Mouse (Mus musculus) frontal cortex, postnatal 36 days (tissue): Measurements from ENCODE around the gene Gm3187.
"Not testable (repeated sequence)": the region's sequence is repeated elsewhere in the genome, so short reads cannot be mapped to it uniquely, and the experiment has no call there.

Experiments used
- DNase-seq, 2 experiments: peaks; one replicate each; pipeline ENCODE4 v3.0.0; 2022; ENCODE audit warnings: low spot score in 2 of 2

Gm3187 gene

GRCm38 (mm10) chr14:5483907-5484306 lies at the start of gene Gm3187:
Gene Gm3187 (plus strand): TSS chr14:5484207.
- DNase-seq, result not testable (repeated sequence)

GRCm38 (mm10) chr14:5455367-5455766 lies 28.6 kb upstream of the Gm3187 start, which contains the start of gene Gm3194:
Gene Gm3194 (minus strand): TSS chr14:5455467.
- DNase-seq, result not testable (repeated sequence)

- not testable (repeated sequence) for DNase-seq
These were observed 23.5 kb upstream of the Gm3187 start for GRCm38 (mm10) chr14:5460469-5460868.

GRCm38 (mm10) chr14:5477730-5478129 lies 6.3 kb upstream of the Gm3187 start, which contains the start of gene Gm8246:
Gene Gm8246 (minus strand): TSS chr14:5477830.
- DNase-seq, result not testable (repeated sequence)

- DNase-seq, result not testable (repeated sequence)
These were observed 17.4 kb downstream of the Gm3187 start, which contains the start of gene Gm3488 for GRCm38 (mm10) chr14:5501374-5501773. Gene Gm3488 (plus strand): TSS chr14:5501674.

GRCm38 (mm10) chr14:5538196-5538595 lies 54.2 kb downstream of the Gm3187 start, which contains the start of gene Gm3532:
Gene Gm3532 (plus strand): TSS chr14:5538496.
- DNase-seq, result not testable (repeated sequence)
